Mouse (Mus musculus) brown adipose tissue, adult 24 weeks (tissue): Measurements from ENCODE around the gene B230219D22Rik. TPM values are rescaled to one million over a fixed set of nuclear protein-coding genes. Genes with fewer than 3 reads are reported as not detected.

ENCODE experiments used
- polyA plus RNA-seq: library from polyadenylated mRNA; stranded (reverse); fragments of >200 nt; gene quantifications from 2 replicates; pipeline ENCODE4 v1.2.4, GENCODE M21; 2012; ENCODE audit not compliant: missing spikeins, insufficient read depth, insufficient read length

Gene B230219D22Rik
- polyA plus RNA-seq, 1 experiment: 23.8 TPM

Other genes starting within 250 kb of the B230219D22Rik start
- 10.5 and 17.4 TPM in 2 replicates for gene Grk6, start 248.1 kb upstream of the B230219D22Rik start, polyA plus RNA-seq
- gene Prr7, start 228.9 kb upstream of the B230219D22Rik start, polyA plus RNA-seq: not detected in 2 replicates
- 7.6 and 8.3 TPM in 2 replicates for gene Dbn1, start 205.0 kb upstream of the B230219D22Rik start, polyA plus RNA-seq
- 8.0 and 16.1 TPM in 2 replicates for gene Pdlim7, start 179.4 kb upstream of the B230219D22Rik start, polyA plus RNA-seq
- gene Dok3, start 163.8 kb upstream of the B230219D22Rik start, polyA plus RNA-seq: 1.3 and 2.4 TPM in 2 replicates
- 16.0 and 17.6 TPM in 2 replicates for gene Ddx41, start 156.5 kb upstream of the B230219D22Rik start, polyA plus RNA-seq
- gene Fam193b, start 122.0 kb upstream of the B230219D22Rik start, polyA plus RNA-seq: 4.4 and 9.7 TPM in 2 replicates
- gene Tmed9, start 119.4 kb upstream of the B230219D22Rik start, polyA plus RNA-seq: 34.0 and 61.2 TPM in 2 replicates
- gene B4galt7, start 93.2 kb upstream of the B230219D22Rik start, polyA plus RNA-seq: 5.9 and 8.2 TPM in 2 replicates
- 16.6 and 19.3 TPM in 2 replicates for gene Caml, start 70.1 kb upstream of the B230219D22Rik start, polyA plus RNA-seq
- gene Ddx46, start 58.1 kb upstream of the B230219D22Rik start, polyA plus RNA-seq: 16.4 and 21.2 TPM in 2 replicates
- 42.2 and 43.3 TPM in 2 replicates for gene Txndc15, start 21.5 kb downstream of the B230219D22Rik start, polyA plus RNA-seq
- gene Pcbd2, start 34.2 kb downstream of the B230219D22Rik start, polyA plus RNA-seq: 80.7 and 86.3 TPM in 2 replicates
- gene Catsper3, start 91.4 kb downstream of the B230219D22Rik start, polyA plus RNA-seq: not detected in 2 replicates
- gene Pitx1, start 143.1 kb downstream of the B230219D22Rik start, polyA plus RNA-seq: not detected in 2 replicates